Mouse (Mus musculus) hindbrain, postnatal 0 days (tissue): ENCODE measurements around the gene Irf6. TPM values are rescaled to one million over a fixed set of nuclear protein-coding genes. Genes with fewer than 3 reads are reported as not detected.
A peak's percentile ranks its signal among the peaks of the same experiment; 100 is the strongest.

Experiments
- ATAC-seq: fragments of 200-750 bp; cut with Nextera tagmentation; 2 replicates; pipeline ENCODE4 v1.8.0; 2017; ENCODE audit warnings: mild to moderate bottlenecking, moderate TSS enrichment, moderate library complexity
- DNase-seq: peaks from one replicate; pipeline ENCODE4 v3.0.0-alpha.2; 2015; ENCODE audit warnings: low spot score
- H3K27ac ChIP-seq: fragments of 300-500 bp; sonication (generic); 2 replicates; pipeline ENCODE4 v1.5.1; 2014; ENCODE audit warnings: mild to moderate bottlenecking
- H3K27me3 ChIP-seq: fragments of 300-500 bp; sonication (generic); 2 replicates; pipeline ENCODE4 v1.6.1; 2014; ENCODE audit warnings: low read length, mixed read lengths; ENCODE audit not compliant: insufficient read depth
- H3K36me3 ChIP-seq: fragments of 300-500 bp; sonication (generic); 2 replicates; pipeline ENCODE4 v1.6.1; 2014; ENCODE audit warnings: low read length, mixed read lengths; ENCODE audit not compliant: insufficient read depth
- H3K4me1 ChIP-seq: fragments of 300-500 bp; sonication (generic); 2 replicates; pipeline ENCODE4 v1.6.1; 2014; ENCODE audit warnings: antibody characterized with exemption, low read length, mixed read lengths; ENCODE audit not compliant: insufficient read depth
- H3K4me2 ChIP-seq: fragments of 300-500 bp; sonication (generic); 2 replicates; pipeline ENCODE4 v1.6.1; 2014; ENCODE audit warnings: low read depth, mild to moderate bottlenecking, low read length, moderate library complexity, mixed read lengths
- H3K4me3 ChIP-seq: fragments of 300-500 bp; sonication (generic); 2 replicates; pipeline ENCODE4 v1.5.1; 2014; ENCODE audit warnings: low read length
- H3K9ac ChIP-seq: fragments of 300-500 bp; sonication (generic); replicated peaks from 2 replicates; pipeline ENCODE4 v1.6.1; 2014; ENCODE audit warnings: mild to moderate bottlenecking, low read length, moderate library complexity, mixed read lengths
- H3K9me3 ChIP-seq: fragments of 300-500 bp; sonication (generic); 2 replicates; pipeline ENCODE4 v1.6.1; 2016; ENCODE audit warnings: low read length, mixed read lengths
- CTCF ChIP-seq: IDR thresholded peaks from 2 replicates; pipeline ENCODE4 v1.5.1; 2016; ENCODE audit warnings: antibody characterized with exemption, control low read depth, low read depth
- WGBS: fragments of 180-500 bp; shearing (Covaris S2); extraction: QIAGEN DNeasy Blood & Tissue Kit; methylation state at CpG from one replicate; pipeline ENCODE4 v1.1.7; 2014; 5-methylcytosine and 5-hydroxymethylcytosine counted together
- polyA plus RNA-seq: library from polyadenylated mRNA; unstranded; fragments of >200 nt; fragmentation: Nextera tagmentation; extraction: Ambion mirVana; gene quantifications from 2 replicates; pipeline ENCODE4 v1.2.1, GENCODE M21; 2015
- total RNA-seq: library from RNA; depleted of rRNA; stranded (reverse); fragments of >200 nt; gene quantifications from 2 replicates; pipeline ENCODE4 v1.2.3, GENCODE M21; 2014; rRNA removed

The Irf6 gene
- 0.47 and 0.78 TPM in 2 replicates for total RNA-seq
- polyA plus RNA-seq = 0.44 and 0.66 TPM in 2 replicates

DNA sequence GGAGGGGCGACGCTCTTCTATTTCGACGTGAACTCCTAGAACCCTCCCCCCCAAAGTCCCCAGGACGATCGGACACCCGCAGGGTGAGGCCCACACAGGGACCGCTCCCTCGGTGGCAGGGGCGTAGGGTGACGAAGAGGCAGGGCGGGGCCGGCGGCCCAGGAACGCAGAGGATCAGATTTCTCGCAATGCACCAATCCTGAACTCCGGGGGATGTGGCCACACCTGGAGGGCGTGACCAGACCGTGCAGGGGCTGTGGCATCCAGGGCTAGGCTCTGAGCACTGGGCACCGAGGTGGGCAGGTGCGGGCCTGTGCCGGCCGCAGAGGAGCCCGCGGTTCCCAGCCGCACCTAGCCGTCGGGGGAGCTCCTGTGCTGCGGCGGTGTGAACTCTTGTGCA lies at the start of gene Irf6:
Gene Irf6 (plus strand): TSS at position 240 of the 400 bp plus-strand sequence.
- Histone ChIP-seq H3K36me3 (no peaks in the 10 kb centered on the region), H3K4me1 (no peaks in the 10 kb centered on the region), H3K9ac (no peak within 1 kb of the TSS), H3K4me3 (peak within 1 kb of the TSS; percentile 13), H3K27ac (no peak within 1 kb of the TSS), H3K4me2 (peak within 1 kb of the TSS; percentile 23), H3K27me3 (peaks cover 23% of the 10 kb centered on the region), H3K9me3 (no peaks in the 10 kb centered on the region)
- ATAC-seq (peak; percentile 48; the same call in 1 of the 2 replicates), DNase-seq (no peak)
- WGBS = 2% methylated on average over 30 of the region's 30 CpGs
- TF ChIP-seq CTCF = no peak

DNA sequence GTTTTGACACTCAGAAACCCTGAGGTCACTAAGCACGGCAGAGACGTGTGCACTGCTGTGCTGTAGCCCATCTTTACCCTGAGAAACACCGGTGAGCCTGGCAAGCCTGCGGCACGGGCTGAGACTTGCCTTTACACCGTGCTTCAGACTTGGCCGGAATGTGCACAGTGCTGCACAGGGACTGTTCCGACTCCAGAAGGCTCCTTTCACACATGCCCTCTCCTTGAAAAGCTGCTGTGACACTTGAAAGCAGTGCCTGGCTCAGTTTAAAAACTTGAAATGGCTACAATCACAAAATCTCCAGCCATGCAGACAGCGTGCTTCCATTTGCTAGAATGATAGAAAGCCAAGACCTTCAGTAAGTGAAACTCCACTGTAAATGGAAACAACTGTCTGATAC lies 40.8 kb upstream of the Irf6 start:
- H3K4me2 ChIP-seq = no peak overlapping the region
- no peak overlapping the region for H3K9ac ChIP-seq
- H3K27ac ChIP-seq = no peak overlapping the region
- DNase-seq = no peak
- H3K36me3 ChIP-seq = peaks cover 84% of the 10 kb centered on the region
- TF ChIP-seq CTCF = no peak
- H3K27me3 ChIP-seq = no peaks in the 10 kb centered on the region
- H3K4me1 ChIP-seq = no peaks in the 10 kb centered on the region
- 91% methylated on average over 9 of the region's 9 CpGs for WGBS
- no peak overlapping the region for H3K4me3 ChIP-seq
- no peak for ATAC-seq
- H3K9me3 ChIP-seq = no peaks in the 10 kb centered on the region

DNA sequence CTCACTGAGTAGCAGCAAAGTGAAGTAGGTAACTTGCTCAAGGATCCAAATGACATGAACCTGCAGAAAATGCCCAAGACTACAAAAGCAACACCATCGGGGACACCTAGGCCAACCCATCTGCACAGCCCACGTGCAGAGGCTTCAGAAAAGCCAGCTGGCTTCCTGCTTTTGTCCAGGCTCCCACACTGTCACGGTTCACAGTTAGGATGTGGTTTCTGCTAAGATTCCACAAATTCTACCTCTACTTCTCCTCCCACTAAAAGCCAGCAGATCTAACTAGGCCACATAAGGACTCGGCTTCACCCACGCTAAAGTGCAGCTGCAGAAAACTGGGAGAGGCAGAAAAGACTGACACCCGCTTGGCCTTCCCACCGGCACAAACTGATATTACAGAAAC lies 30.1 kb upstream of the Irf6 start:
- TF ChIP-seq CTCF = no peak
- ATAC-seq (no peak), DNase-seq (no peak)
- 90% methylated on average over 7 of the region's 7 CpGs for WGBS
- Histone ChIP-seq H3K4me3 (no peak overlapping the region), H3K9ac (no peak overlapping the region), H3K4me1 (no peaks in the 10 kb centered on the region), H3K36me3 (peaks cover 56% of the 10 kb centered on the region), H3K27me3 (no peaks in the 10 kb centered on the region), H3K27ac (no peak overlapping the region), H3K4me2 (no peak overlapping the region), H3K9me3 (no peaks in the 10 kb centered on the region)

DNA sequence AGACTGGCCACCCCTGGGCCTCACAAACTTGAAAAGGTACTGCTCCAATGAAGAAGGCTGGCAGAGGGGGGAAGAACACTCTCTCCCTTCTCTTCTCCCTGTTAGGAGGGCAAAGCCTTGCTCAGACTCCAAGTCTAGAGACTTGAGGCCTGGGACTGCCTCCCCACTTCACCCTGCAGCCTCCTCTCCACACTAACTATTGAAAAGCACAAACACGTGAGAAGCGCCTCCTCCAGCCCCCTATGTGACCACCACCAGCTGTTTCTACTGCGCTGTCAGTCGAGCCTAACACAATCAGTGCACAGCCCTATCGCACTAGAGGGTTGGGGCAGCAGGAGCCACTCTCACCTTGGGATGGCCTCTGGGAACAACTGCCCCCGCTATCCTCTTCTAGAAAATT lies 29.6 kb upstream of the Irf6 start:
- Histone ChIP-seq H3K27ac (no peak overlapping the region), H3K4me2 (no peak overlapping the region), H3K27me3 (no peaks in the 10 kb centered on the region), H3K9ac (no peak overlapping the region), H3K4me3 (no peak overlapping the region), H3K36me3 (peaks cover 51% of the 10 kb centered on the region), H3K9me3 (no peaks in the 10 kb centered on the region), H3K4me1 (no peaks in the 10 kb centered on the region)
- no peak for TF ChIP-seq CTCF
- DNase-seq (no peak), ATAC-seq (no peak)
- WGBS = 92% methylated on average over 6 of the region's 6 CpGs

DNA sequence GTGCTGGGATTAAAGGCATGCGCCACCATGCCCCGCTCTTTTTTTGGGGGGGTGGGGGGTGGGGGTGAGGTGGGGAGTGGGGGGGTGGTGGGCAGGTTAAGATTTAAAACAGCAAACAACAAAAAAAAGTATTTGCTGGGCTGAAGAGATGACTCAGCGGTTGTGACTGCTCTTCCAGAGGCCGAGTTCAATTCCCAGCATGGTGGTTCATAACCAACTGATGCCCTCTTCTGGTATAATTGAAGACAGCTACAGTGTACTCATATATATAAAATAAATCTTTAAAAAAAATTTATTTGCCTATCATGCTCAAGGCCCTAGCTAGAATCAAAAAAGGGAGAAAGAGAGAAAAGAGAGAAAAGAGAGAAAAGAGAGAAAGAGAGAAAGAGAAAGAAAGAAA lies 27.1 kb upstream of the Irf6 start:
- Histone ChIP-seq H3K27me3 (no peaks in the 10 kb centered on the region), H3K4me2 (no peak overlapping the region), H3K27ac (no peak overlapping the region), H3K9ac (no peak overlapping the region), H3K9me3 (no peaks in the 10 kb centered on the region), H3K4me3 (no peak overlapping the region), H3K36me3 (peaks cover 28% of the 10 kb centered on the region), H3K4me1 (peaks cover 5% of the 10 kb centered on the region; the same call in 1 of the 2 replicates)
- TF ChIP-seq CTCF = peak; percentile 39
- DNase-seq (peak; percentile 48), ATAC-seq (no peak)
- 71% methylated on average over 4 of the region's 4 CpGs for WGBS

DNA sequence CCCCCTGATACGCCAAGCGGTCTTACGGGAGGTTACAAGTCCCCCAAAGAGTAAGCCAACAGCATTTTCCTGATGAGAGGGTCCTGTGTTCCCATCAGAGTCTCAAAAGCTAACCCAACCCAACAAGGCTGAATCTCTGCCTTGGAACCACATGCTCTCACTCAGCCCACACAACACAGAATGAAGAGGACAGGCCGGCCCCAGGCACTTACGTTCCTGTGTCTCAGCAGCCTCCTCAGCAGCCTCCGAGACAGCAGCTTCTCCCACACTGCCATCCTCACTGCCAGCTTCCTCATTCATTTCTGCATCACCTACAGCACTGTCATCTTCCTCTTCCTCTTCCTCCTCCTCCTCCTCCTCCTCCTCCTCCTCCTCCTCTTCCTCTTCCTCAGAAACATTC lies 24.9 kb upstream of the Irf6 start:
- no peaks in the 10 kb centered on the region for H3K9me3 ChIP-seq
- ATAC-seq (no peak), DNase-seq (no peak)
- peaks cover 6% of the 10 kb centered on the region; the same call in 1 of the 2 replicates for H3K36me3 ChIP-seq
- 93% methylated on average over 6 of the region's 6 CpGs for WGBS
- H3K27me3 ChIP-seq = no peaks in the 10 kb centered on the region
- no peak overlapping the region for H3K4me2 ChIP-seq
- no peak overlapping the region for H3K4me3 ChIP-seq
- H3K27ac ChIP-seq = no peak overlapping the region
- no peak for TF ChIP-seq CTCF
- peaks cover 5% of the 10 kb centered on the region; the same call in 1 of the 2 replicates for H3K4me1 ChIP-seq
- no peak overlapping the region for H3K9ac ChIP-seq

DNA sequence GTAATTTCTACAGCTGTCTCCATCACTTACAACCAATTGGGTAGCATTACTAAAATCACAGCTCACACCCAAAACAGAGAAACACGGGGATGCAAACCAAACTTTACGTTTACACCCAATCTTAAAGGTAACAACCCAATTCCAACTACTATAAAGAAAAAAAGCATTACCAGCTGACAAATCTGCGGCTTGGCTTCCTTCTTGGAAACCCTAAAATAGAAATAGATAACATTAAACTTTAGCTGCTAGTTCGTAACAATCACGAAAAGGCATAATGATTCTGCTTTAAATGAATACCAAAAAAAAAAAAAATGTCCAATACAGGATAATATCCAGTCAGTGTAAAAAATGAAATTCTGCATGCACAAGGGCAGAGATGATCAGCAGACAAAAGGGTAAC lies 23.6 kb upstream of the Irf6 start:
- no peak for ATAC-seq
- DNase-seq = no peak
- no peak overlapping the region; the same call in 1 of the 2 replicates for H3K27ac ChIP-seq
- H3K4me2 ChIP-seq = peak overlapping the region; percentile 68
- H3K9me3 ChIP-seq = no peaks in the 10 kb centered on the region
- peak overlapping the region; percentile 76 for H3K9ac ChIP-seq
- peak overlapping the region; percentile 79 for H3K4me3 ChIP-seq
- peaks cover 5% of the 10 kb centered on the region; the same call in 1 of the 2 replicates for H3K4me1 ChIP-seq
- 25% methylated on average over 5 of the region's 5 CpGs for WGBS
- TF ChIP-seq CTCF = no peak
- H3K27me3 ChIP-seq = no peaks in the 10 kb centered on the region
- H3K36me3 ChIP-seq = no peaks in the 10 kb centered on the region
